In the genomic region with DNA sequence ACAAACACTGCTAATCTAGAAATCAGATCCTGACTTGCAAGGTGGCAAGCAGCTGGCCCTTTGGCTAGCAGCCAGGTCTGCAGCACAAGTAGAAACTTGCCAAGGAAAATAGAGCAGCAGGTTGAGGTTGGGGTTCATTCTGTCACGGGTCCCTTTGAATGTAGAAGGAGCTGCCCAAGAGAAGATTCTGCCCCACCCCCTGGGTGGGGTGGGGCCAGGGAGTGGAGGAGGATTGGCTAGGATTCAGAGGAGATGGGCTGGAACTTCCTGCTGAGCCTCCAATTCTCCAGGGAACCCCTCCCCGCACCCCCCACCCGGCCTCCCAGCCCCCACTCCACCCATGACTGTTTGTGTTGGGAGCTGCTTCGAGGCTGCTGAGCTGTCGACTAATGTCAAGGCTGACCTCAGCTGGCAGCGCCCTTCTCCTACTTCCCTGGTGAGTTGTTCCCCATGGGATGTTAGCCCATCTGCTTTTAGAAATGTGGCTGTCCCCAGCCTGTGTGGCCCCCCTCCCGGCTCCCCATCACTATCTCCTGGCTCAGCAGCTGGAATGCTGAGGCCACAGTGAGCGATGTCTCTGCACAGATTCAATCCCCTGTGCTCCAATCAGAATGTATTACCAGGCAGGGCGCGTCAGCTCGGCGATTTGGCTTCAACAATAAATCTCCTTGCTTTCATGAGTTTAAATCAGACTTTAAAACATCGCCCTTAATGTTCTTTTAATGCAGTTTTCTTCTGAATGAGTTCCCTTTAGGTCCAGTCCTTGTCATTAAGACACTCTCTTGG, we compare ENCODE assay signal across 8 mouse cellular contexts.
DNase-seq lines count a peak whose midpoint lies in the region; ATAC-seq and TF ChIP-seq lines count a peak whose summit lies in the region.

No protein-coding gene starts in this region.

- no peak for TF ChIP-seq CTCF in midbrain, postnatal 0 days (IDR thresholded peaks at IDR 0.05)

- no peak overlapping the region for H3K27ac ChIP-seq in limb, embryonic 12.5 days
- H3K27ac ChIP-seq in midbrain, postnatal 0 days (ENCODE audit: low read depth, low read length): no peak overlapping the region

- H3K9ac ChIP-seq in limb, embryonic 12.5 days (replicated peaks): no peak overlapping the region; the same call in 1 of the 2 replicates
- H3K9ac ChIP-seq in midbrain, postnatal 0 days (replicated peaks; ENCODE audit: low read length, poor library complexity, severe bottlenecking): 0 out of 2 replicates have a peak overlapping the region, but pooled peaks have one; percentile 24

- H3K9me3 ChIP-seq in limb, embryonic 12.5 days: no peaks in the 10 kb centered on the region
- no peaks in the 10 kb centered on the region for H3K9me3 ChIP-seq in midbrain, postnatal 0 days (ENCODE audit: low read length)

- peaks cover 16% of the 10 kb centered on the region for H3K4me1 ChIP-seq in limb, embryonic 12.5 days (replicated peaks)
- peaks cover 9% of the 10 kb centered on the region for H3K4me1 ChIP-seq in midbrain, postnatal 0 days (ENCODE audit: insufficient read depth, low read length)

- H3K4me2 ChIP-seq in limb, embryonic 12.5 days: peak overlapping the region; percentile 56
- H3K4me2 ChIP-seq in midbrain, postnatal 0 days (ENCODE audit: low read depth, low read length, poor library complexity, severe bottlenecking): peak overlapping the region; percentile 43

- DNase-seq in 416B (ENCODE audit: low read depth): peak; percentile 11
- peak; percentile 87 for DNase-seq in adrenal gland, postnatal 14 days
- DNase-seq in fat pad, adult 2 months (ENCODE audit: extremely low read depth, low read depth, low spot score): peak; percentile 76
- peak; percentile 70 for DNase-seq in midbrain, postnatal 0 days (ENCODE audit: low spot score)
- DNase-seq in spleen, adult 18-20 months: no peak
- DNase-seq in layer of hippocampus, adult 11-12 months (ENCODE audit: low spot score): no peak

- peak overlapping the region; percentile 15; the same call in 1 of the 2 replicates for H3K4me3 ChIP-seq in limb, embryonic 12.5 days (replicated peaks)
- H3K4me3 ChIP-seq in midbrain, postnatal 0 days (ENCODE audit: low read depth, low read length): peak overlapping the region; percentile 10

- peak; percentile 17 to 27; a peak in 1 of 4 replicates for ATAC-seq in hematopoietic stem cell, adult 5-6 weeks (replicated peaks in 1 of 2; ENCODE audit: insufficient read depth in 1 of 2, low FRiP score in 2 of 2, low TSS enrichment in 1 of 2, low read depth in 1 of 2, poor library complexity in 2 of 2, severe bottlenecking in 2 of 2)
- ATAC-seq in limb, embryonic 12.5 days (ENCODE audit: insufficient number of reproducible peaks, insufficient read depth, low FRiP score, low TSS enrichment, low read depth): peak; percentile 57; the same call in 1 of the 2 replicates
- ATAC-seq in midbrain, postnatal 0 days (ENCODE audit: low FRiP score): peak; percentile 45; the same call in 1 of the 2 replicates

- peaks cover 22% of the 10 kb centered on the region for H3K27me3 ChIP-seq in limb, embryonic 12.5 days
- no peaks in the 10 kb centered on the region; the same call in 1 of the 2 replicates for H3K27me3 ChIP-seq in midbrain, postnatal 0 days (ENCODE audit: insufficient read depth, low read length)

- no peaks in the 10 kb centered on the region for H3K36me3 ChIP-seq in limb, embryonic 12.5 days
- no peaks in the 10 kb centered on the region for H3K36me3 ChIP-seq in midbrain, postnatal 0 days (ENCODE audit: insufficient read depth, low read length)

- WGBS in limb, embryonic 12.5 days: 1% methylated on average over 13 of the region's 13 CpGs
- WGBS in midbrain, postnatal 0 days: 1% methylated on average over 13 of the region's 13 CpGs

Comparison
In these comparisons a context has a peak if more than half of its experiments do, and no peak if none do; other contexts are left out.
1. DNase-seq: peak in 416B (single experiment), adrenal gland, postnatal 14 days (single experiment), fat pad, adult 2 months (single experiment) and midbrain, postnatal 0 days (single experiment); none in spleen, adult 18-20 months (0 of 2) and layer of hippocampus, adult 11-12 months (single experiment).
2. Peak in every context shown above with its lines, with median percentiles within 50 percentile points of each other: ATAC-seq.